Mouse (Mus musculus) activated CD4-positive, CD25-positive, alpha-beta regulatory T cell, adult 9 weeks (primary cell): Measurements from ENCODE around the gene Fam183b. TPM values are rescaled to one million over a fixed set of nuclear protein-coding genes. Genes with fewer than 3 reads are reported as not detected.

Experiments
- polyA plus RNA-seq: library from polyadenylated mRNA; unstranded; fragments of 100-300 nt; shearing (Covaris generic); gene quantifications from one replicate; pipeline ENCODE4 v1.2.1, GENCODE M21; 2017

The Fam183b gene
- polyA plus RNA-seq: not detected

GRCm38 (mm10) chr11:58801558-58802228 lies at the start of gene Fam183b:
Fam183b (minus strand) TSS chr11:58801960.

DNA sequence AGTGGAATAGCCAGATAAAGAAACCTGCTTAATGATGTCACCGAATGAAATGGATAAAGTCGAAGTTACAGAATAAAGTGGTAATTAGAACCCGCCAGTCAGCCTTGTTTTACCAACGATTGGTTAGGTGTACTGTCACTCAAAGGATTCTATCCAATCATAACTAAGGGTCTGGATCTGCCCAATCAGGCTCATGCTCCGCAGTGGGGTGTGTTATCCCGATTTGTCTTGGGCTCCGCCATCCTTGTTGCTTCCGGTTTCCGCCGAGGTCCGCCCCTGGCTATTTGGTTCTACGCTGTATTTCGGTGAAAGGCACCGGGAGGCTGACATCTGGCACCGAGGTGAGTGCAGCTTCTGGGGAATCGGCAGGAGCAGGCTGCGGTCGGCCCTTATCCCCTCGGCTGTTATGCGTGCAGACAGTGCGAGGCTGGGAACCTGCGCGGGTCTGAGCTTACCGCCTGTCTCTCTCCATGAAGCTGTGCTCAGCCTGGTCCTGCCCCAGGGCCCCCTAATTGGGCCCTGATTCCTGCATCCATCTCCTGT lies 45.2 kb upstream of the Fam183b start, which contains the start of gene Gm12258:
Gene Gm12258 (plus strand): TSS at position 240 of the 543 bp plus-strand sequence.

GRCm38 (mm10) chr11:58838951-58839350 lies 37.2 kb upstream of the Fam183b start, which contains the start of gene Olfr311:
Olfr311 (plus strand) TSS chr11:58839251.

GRCm38 (mm10) chr11:58828937-58829336 lies 27.2 kb upstream of the Fam183b start, which contains the start of gene Olfr312:
Olfr312 (plus strand) TSS chr11:58829237.

DNA sequence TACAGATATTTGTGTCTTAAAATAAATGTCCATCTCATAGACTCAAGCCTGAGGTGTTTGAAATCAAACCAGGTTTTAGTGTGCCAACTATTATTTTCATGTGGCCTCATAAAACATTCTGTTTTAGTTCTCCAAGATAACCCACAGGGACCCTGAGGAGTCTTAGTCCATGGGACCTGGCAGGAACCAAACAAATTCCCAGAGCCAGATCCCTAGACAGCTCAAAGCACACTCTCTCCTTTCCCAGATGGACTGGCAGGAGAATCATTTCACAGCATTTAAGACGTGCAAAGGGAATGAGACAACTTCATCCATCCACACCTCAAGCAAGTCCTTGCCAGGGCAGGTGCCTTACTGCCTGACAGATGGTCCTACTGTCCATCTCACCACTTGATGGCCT lies 12.9 kb upstream of the Fam183b start, which contains the start of gene Olfr313:
Gene Olfr313 (plus strand): TSS at position 301 of the 400 bp plus-strand sequence.

GRCm38 (mm10) chr11:58782480-58783089 lies 19.2 kb downstream of the Fam183b start, which contains the start of gene Olfr314:
Olfr314 (plus strand) TSS chr11:58782952.

DNA sequence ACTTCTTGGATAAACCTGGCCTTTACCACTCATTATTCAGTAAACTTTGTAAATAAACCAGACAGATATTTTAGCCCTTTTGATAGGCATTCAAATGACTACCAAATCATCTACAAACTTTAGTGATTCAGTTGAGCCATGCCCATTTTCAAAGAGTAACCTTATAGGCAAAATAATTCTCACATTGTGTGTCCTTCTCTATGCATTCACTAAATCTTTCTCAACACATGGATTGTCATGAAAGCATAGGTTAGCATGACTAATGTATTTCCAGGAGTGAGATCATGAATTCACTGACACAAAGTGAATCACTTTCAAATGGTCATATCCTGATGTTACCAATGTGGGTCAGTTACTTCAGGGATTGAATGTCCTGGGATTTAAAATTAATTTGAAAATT lies 28.9 kb downstream of the Fam183b start, which contains the start of gene Olfr315:
Gene Olfr315 (plus strand): TSS at position 301 of the 400 bp plus-strand sequence.

DNA sequence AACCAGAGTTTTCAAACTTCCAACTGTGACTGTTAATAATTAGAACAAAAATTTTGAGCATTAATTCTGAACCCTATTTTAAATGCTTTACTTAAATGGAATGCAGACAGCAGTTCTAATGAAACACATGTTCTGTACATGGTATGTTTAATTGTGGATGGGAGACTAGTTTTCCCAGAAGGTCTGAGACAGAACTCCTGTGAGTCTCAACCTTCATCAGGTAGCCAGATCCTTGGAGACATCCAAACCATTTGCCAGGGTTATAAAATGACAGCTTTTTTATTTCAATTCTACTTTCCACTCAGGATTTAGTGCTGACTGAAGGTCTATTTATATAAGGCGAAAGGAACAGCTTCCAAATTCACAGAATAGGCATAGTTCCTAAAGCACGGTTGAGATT lies 49.3 kb downstream of the Fam183b start, which contains the start of gene Olfr316:
Gene Olfr316 (plus strand): TSS at position 301 of the 400 bp plus-strand sequence.

Other genes with a start within 250 kb of the Fam183b start
- gene Olfr328, start 246.3 kb downstream of the Fam183b start, polyA plus RNA-seq: not detected
- not detected for gene Olfr224, start 231.4 kb downstream of the Fam183b start, polyA plus RNA-seq
- not detected for gene Olfr325, start 224.2 kb downstream of the Fam183b start, polyA plus RNA-seq
- not detected for gene Olfr324, start 206.8 kb downstream of the Fam183b start, polyA plus RNA-seq
- gene 2210407C18Rik, start 185.9 kb downstream of the Fam183b start, polyA plus RNA-seq: not detected
- gene Olfr323, start 171.5 kb downstream of the Fam183b start, polyA plus RNA-seq: not detected
- not detected for gene Trim58, start 161.5 kb downstream of the Fam183b start, polyA plus RNA-seq
- gene Olfr322, start 143.2 kb downstream of the Fam183b start, polyA plus RNA-seq: not detected
- gene Olfr320, start 120.9 kb downstream of the Fam183b start, polyA plus RNA-seq: not detected
- gene Olfr319, start 102.8 kb downstream of the Fam183b start, polyA plus RNA-seq: not detected
- gene Olfr318, start 77.9 kb downstream of the Fam183b start, polyA plus RNA-seq: not detected
- gene Olfr317, start 62.7 kb downstream of the Fam183b start, polyA plus RNA-seq: not detected
- not detected for gene Olfr316, start 49.2 kb downstream of the Fam183b start, polyA plus RNA-seq
- not detected for gene Olfr315, start 28.8 kb downstream of the Fam183b start, polyA plus RNA-seq
- not detected for gene Olfr314, start 19.0 kb downstream of the Fam183b start, polyA plus RNA-seq
- gene Olfr313, start 13.0 kb upstream of the Fam183b start, polyA plus RNA-seq: not detected
- not detected for gene Olfr312, start 27.3 kb upstream of the Fam183b start, polyA plus RNA-seq
- not detected for gene Olfr311, start 37.3 kb upstream of the Fam183b start, polyA plus RNA-seq
- gene Gm12258, start 45.2 kb upstream of the Fam183b start, polyA plus RNA-seq: 9.8 TPM
- 16.4 TPM for gene 2810021J22Rik, start 65.3 kb upstream of the Fam183b start, polyA plus RNA-seq
- 12.4 TPM for gene Zfp39, start 102.3 kb upstream of the Fam183b start, polyA plus RNA-seq
- gene Btnl10, start 115.9 kb upstream of the Fam183b start, polyA plus RNA-seq: 0.32 TPM
- 11.3 TPM for gene Rnf187, start 137.0 kb upstream of the Fam183b start, polyA plus RNA-seq
- 21.6 TPM for gene Hist3h2ba, start 147.0 kb upstream of the Fam183b start, polyA plus RNA-seq
- gene Hist3h2a, start 152.7 kb upstream of the Fam183b start, polyA plus RNA-seq: 22.1 TPM
- gene Trim17, start 152.7 kb upstream of the Fam183b start, polyA plus RNA-seq: 0.26 TPM
- gene Trim11, start 176.1 kb upstream of the Fam183b start, polyA plus RNA-seq: 33.6 TPM